29 mouse cellular contexts compared by ENCODE assay signal in genomic region chr17:11947436-11947835, GRCm38 (mm10).
"Had no signal": no experiment of that assay in that cellular context is flagged by ENCODE, and none has a peak within 500 bp of the region (broad histone marks: within the 10 kb centered on the region; RNA-seq: fewer than 3 reads in every experiment).

No protein-coding gene starts in this region.

- H3K4me3 ChIP-seq: embryonic facial prominence, embryonic 10.5 days; embryonic facial prominence, embryonic 12.5 days; embryonic facial prominence, embryonic 13.5 days; embryonic facial prominence, embryonic 15.5 days; erythroblast, embryonic 14.5 days; forebrain, embryonic 10.5 days; forebrain, embryonic 12.5 days; forebrain, embryonic 13.5 days; forebrain, embryonic 15.5 days; gastrocnemius, adult 2 months; heart, adult 2 months had no signal

- H3K9me3 ChIP-seq: embryonic facial prominence, embryonic 10.5 days; embryonic facial prominence, embryonic 12.5 days; embryonic facial prominence, embryonic 13.5 days; embryonic facial prominence, embryonic 15.5 days; forebrain, embryonic 13.5 days; forebrain, embryonic 15.5 days had no signal

- DNase-seq: cerebellum, adult 18-20 months; cerebellum, adult 2 months; cerebellum, adult 8-10 months; cerebellum, adult 9-10 months; cerebellum, adult 9-11 months; cerebellum, postnatal 10 days; cerebellum, postnatal 14 days; cerebellum, postnatal 25 days; cerebellum, postnatal 36 days; embryo, embryonic 11 days; forebrain, postnatal 0 days; gastrocnemius, adult 2 months; gastrocnemius, postnatal 10 days; gastrocnemius, postnatal 14 days; gastrocnemius, postnatal 25 days; gastrocnemius, postnatal 36 days; heart, adult 18-20 months; heart, adult 2 months had no signal

- H3K9ac ChIP-seq: embryonic facial prominence, embryonic 12.5 days; embryonic facial prominence, embryonic 13.5 days; embryonic facial prominence, embryonic 15.5 days; forebrain, embryonic 12.5 days; forebrain, embryonic 13.5 days; forebrain, embryonic 15.5 days; forebrain, postnatal 0 days had no signal

- H3K36me3 ChIP-seq: embryonic facial prominence, embryonic 10.5 days; embryonic facial prominence, embryonic 12.5 days; embryonic facial prominence, embryonic 13.5 days; embryonic facial prominence, embryonic 15.5 days; forebrain, embryonic 10.5 days; forebrain, embryonic 12.5 days; forebrain, embryonic 15.5 days had no signal

- H3K27ac ChIP-seq: embryonic facial prominence, embryonic 10.5 days; embryonic facial prominence, embryonic 12.5 days; embryonic facial prominence, embryonic 13.5 days; embryonic facial prominence, embryonic 15.5 days; forebrain, embryonic 10.5 days; forebrain, embryonic 12.5 days; forebrain, embryonic 13.5 days; forebrain, embryonic 15.5 days; gastrocnemius, adult 2 months; heart, adult 2 months had no signal

- H3K4me2 ChIP-seq: embryonic facial prominence, embryonic 12.5 days; embryonic facial prominence, embryonic 13.5 days; embryonic facial prominence, embryonic 15.5 days; forebrain, embryonic 12.5 days; forebrain, embryonic 13.5 days; forebrain, embryonic 15.5 days had no signal

- ATAC-seq: forebrain, embryonic 13.5 days; forebrain, embryonic 14.5 days; forebrain, embryonic 15.5 days; forebrain, embryonic 16.5 days; forebrain, postnatal 0 days had no signal

- H3K27me3 ChIP-seq: embryonic facial prominence, embryonic 12.5 days; embryonic facial prominence, embryonic 15.5 days; forebrain, embryonic 12.5 days; forebrain, embryonic 13.5 days; forebrain, embryonic 15.5 days had no signal

- H3K4me1 ChIP-seq: embryonic facial prominence, embryonic 15.5 days had no signal
